Mouse (Mus musculus) G1E-ER4 (cell line): ENCODE data around the gene Cers4. TPM values are rescaled to one million over a fixed set of nuclear protein-coding genes. Genes with fewer than 3 reads are reported as not detected.

Experiments used
- GATA1 ChIP-seq: IDR thresholded peaks from one replicate; pipeline ENCODE4 v1.8.0; 2012; ENCODE audit warnings: low read length, inconsistent platforms
- polyA plus RNA-seq: library from polyadenylated mRNA; stranded (reverse); fragments of >175 nt; gene quantifications from 2 replicates; pipeline ENCODE4 v1.2.3, GENCODE M21; 2012

Gene Cers4
- polyA plus RNA-seq, 1 experiment: not detected

GRCm38 (mm10) chr8:4516162-4516561 is 23.3 kb downstream of the Cers4 start:
- TF ChIP-seq GATA1: no peak

DNA sequence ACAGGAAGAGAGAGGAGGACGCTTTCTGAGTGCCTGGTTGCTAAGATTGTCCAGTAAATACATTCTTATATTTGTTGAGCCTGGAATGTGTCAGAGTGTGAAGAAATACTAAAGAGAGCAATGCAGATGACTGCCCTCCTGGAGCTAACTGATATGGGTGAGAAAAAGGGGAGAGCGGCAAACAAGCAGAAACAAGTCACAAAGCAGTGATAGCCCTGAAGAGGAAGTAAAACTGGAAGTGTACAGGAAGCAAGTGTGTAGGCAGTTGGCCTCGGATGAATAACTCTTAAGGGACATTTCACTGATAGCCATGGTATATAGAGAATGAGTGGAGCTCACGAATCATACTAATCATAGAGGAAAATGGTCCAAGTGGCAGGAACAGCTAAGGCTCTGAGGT is 28.6 kb downstream of the Cers4 start:
- no peak for TF ChIP-seq GATA1

- no peak for TF ChIP-seq GATA1
These were observed 30.7 kb downstream of the Cers4 start for GRCm38 (mm10) chr8:4523525-4523924.

Other genes starting within 250 kb of the Cers4 start
- gene Tgfbr3l, start 244.8 kb upstream of the Cers4 start, polyA plus RNA-seq: 16.2 and 20.9 TPM in 2 replicates
- gene Snapc2, start 239.9 kb upstream of the Cers4 start, polyA plus RNA-seq: 46.1 and 62.3 TPM in 2 replicates
- 1.5 and 2.0 TPM in 2 replicates for gene Ctxn1, start 233.8 kb upstream of the Cers4 start, polyA plus RNA-seq
- gene Timm44, start 217.1 kb upstream of the Cers4 start, polyA plus RNA-seq: 80.8 and 85.8 TPM in 2 replicates
- gene Ccl25, start 167.8 kb upstream of the Cers4 start, polyA plus RNA-seq: 1.3 and 1.6 TPM in 2 replicates
- 93.4 and 120 TPM in 2 replicates for gene Elavl1, start 167.6 kb upstream of the Cers4 start, polyA plus RNA-seq
- 0.19 and 0.33 TPM in 2 replicates for gene Zfp958, start 120.1 kb downstream of the Cers4 start, polyA plus RNA-seq